Mouse (Mus musculus) hematopoietic stem cell, adult 5-6 weeks (primary cell): ENCODE measurements around the gene Scyl1. TPM values are rescaled to one million over a fixed set of nuclear protein-coding genes. Genes with fewer than 3 reads are reported as not detected.

ENCODE experiments used
- ATAC-seq, 2 experiments: fragments of 125-278 bp in 1 of 2; replicated peaks in 1 of 2; 2 replicates each; pipeline ENCODE4 v1.8.0; 2016 to 2017; ENCODE audit warnings: inconsistent platforms in 2 of 2, mild to moderate bottlenecking in 2 of 2, moderate number of reproducible peaks in 2 of 2, low read depth in 1 of 2, moderate TSS enrichment in 1 of 2; ENCODE audit not compliant: low FRiP score in 2 of 2, poor library complexity in 2 of 2, severe bottlenecking in 2 of 2, insufficient read depth in 1 of 2, low TSS enrichment in 1 of 2
- total RNA-seq: library from RNA; stranded (forward); fragments of 172-1452, 232-1000 nt; gene quantifications from 2 replicates; pipeline ENCODE4 v1.2.3, GENCODE M21; 2017

Scyl1 gene
- total RNA-seq, 1 experiment from 2014 or later = 22.5 TPM

- no peak for ATAC-seq
Observed at GRCm38 (mm10) chr19:5763163-5763562, 8.1 kb downstream of the Scyl1 start.

GRCm38 (mm10) chr19:5758878-5759403 lies 12.3 kb downstream of the Scyl1 start:
- no peak for ATAC-seq

- ATAC-seq = no peak
Observed at GRCm38 (mm10) chr19:5756991-5757636, 14.1 kb downstream of the Scyl1 start.

- ATAC-seq = no peak
Observed at GRCm38 (mm10) chr19:5756321-5756985, 14.8 kb downstream of the Scyl1 start.

GRCm38 (mm10) chr19:5751742-5752141 lies 19.5 kb downstream of the Scyl1 start:
- ATAC-seq = no peak

- ATAC-seq = no peak
Observed at GRCm38 (mm10) chr19:5750951-5751350, 20.3 kb downstream of the Scyl1 start.

- no peak for ATAC-seq
Observed at GRCm38 (mm10) chr19:5749476-5749875, 21.7 kb downstream of the Scyl1 start.

GRCm38 (mm10) chr19:5746907-5747363 lies 24.3 kb downstream of the Scyl1 start:
- ATAC-seq = no peak

- no peak for ATAC-seq
Observed at GRCm38 (mm10) chr19:5745756-5746710, 25.2 kb downstream of the Scyl1 start.

GRCm38 (mm10) chr19:5743576-5743975 lies 27.6 kb downstream of the Scyl1 start:
- peak; percentile 91 to 92 for ATAC-seq

- ATAC-seq = no peak
Observed at GRCm38 (mm10) chr19:5742241-5742641, 29.0 kb downstream of the Scyl1 start.

- no peak for ATAC-seq
Observed at GRCm38 (mm10) chr19:5741641-5742240, 29.5 kb downstream of the Scyl1 start.

GRCm38 (mm10) chr19:5740320-5741317 lies 30.6 kb downstream of the Scyl1 start, which contains the start of gene Ltbp3:
Gene Ltbp3 (plus strand): TSS chr19:5740904.
- no peak for ATAC-seq

- no peak for ATAC-seq
Observed at GRCm38 (mm10) chr19:5739446-5739845, 31.8 kb downstream of the Scyl1 start.

GRCm38 (mm10) chr19:5734325-5734724 lies 36.9 kb downstream of the Scyl1 start:
- ATAC-seq = no peak

- peak; percentile 72 to 74 for ATAC-seq
Observed at GRCm38 (mm10) chr19:5731264-5731978, 39.8 kb downstream of the Scyl1 start.
